Mouse (Mus musculus): ENCODE results near the gene Foxp1. TPM values are rescaled to one million over a fixed set of nuclear protein-coding genes. Genes with fewer than 3 reads are reported as not detected.

Foxp1 gene
- polyA plus RNA-seq, 1 experiment from 2014 or later, result 91.9 TPM

DNA sequence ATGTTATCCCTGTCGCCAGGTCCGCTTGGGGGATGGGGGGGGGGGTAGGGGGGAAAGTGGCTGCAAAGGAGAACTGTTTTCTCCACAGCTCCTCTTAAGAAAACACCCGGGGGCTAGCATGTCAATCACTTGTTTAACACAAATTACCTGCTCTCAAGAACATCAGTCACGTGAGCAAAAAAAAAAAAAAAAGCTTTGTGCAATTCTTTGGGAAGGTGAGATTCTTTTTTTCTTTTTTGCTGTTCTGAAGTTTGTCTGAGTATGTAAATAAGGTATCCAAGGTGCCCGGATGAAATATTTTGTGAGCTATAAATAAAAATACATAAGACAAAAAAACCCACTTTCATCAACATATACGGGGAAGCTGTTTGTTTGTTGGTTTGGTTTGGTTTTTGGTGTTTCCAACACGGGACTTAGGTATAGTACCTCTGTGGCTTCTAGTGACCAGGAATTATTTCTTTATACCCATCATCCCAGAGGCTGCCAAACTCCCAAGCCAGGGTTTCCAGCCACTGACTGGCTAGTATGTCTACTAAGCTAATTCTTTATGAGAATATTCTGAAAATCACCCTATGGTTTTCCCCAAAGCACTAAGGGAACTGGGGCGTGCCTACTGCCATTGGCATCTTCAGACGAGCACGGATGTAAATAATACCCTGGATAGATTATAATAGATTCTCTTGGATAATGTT is 1.3 kb upstream of the Foxp1 start:
- Histone ChIP-seq H3K27ac (ENCODE audit: low read depth, low read length) (peak overlapping the region; percentile 96), H3K4me2 (replicated peaks; ENCODE audit: low read depth, low read length) (peak overlapping the region; percentile 97), H3K27me3 (ENCODE audit: control insufficient read depth, insufficient read depth, low read length) (no peaks in the 10 kb centered on the region), H3K4me1 (replicated peaks; ENCODE audit: control insufficient read depth, insufficient read depth, low read length) (0 out of 2 replicates have a peak, but pooled peaks cover 3% of the 10 kb centered on the region), H3K36me3 (ENCODE audit: control insufficient read depth, insufficient read depth, low read length) (no peaks in the 10 kb centered on the region), H3K9ac (ENCODE audit: low read depth, low read length) (peak overlapping the region; percentile 93), H3K4me3 (ENCODE audit: low read depth, low read length) (peak overlapping the region; percentile 82), H3K9me3 (ENCODE audit: control insufficient read depth, low read length) (no peaks in the 10 kb centered on the region)
- WGBS, result 30% methylated on average over 9 of the region's 10 CpGs
- DNase-seq (ENCODE audit: low spot score) (no peak), ATAC-seq (ENCODE audit: low FRiP score) (no peak)

DNA sequence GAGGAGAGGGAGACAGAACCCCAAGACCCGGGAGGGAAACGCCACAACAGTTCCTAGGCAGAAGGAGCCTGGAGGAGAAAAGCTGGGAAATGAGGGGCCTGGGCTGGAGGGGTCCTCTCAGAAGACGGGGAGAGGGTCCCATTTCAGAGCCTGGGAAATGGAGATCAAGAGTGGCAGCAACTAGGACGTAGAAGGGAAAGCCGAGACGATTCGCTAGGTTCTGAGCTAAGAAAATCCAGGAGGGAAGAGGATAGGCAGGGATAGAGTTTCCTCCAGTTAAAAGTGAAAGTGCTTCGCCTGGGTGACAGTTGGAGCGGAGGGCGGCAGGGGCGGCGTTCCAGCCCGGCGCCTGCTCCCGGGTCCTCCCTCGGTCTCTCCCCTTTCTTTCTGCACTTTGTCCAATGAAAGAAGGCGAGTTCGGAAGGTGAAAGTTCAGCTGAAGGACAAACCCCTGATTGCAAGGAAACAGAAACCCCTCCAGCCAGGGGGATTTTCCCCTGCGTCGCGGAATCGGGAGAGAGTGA is 650 bp upstream of the Foxp1 start:
- 0% methylated on average over 22 of the region's 22 CpGs for WGBS
- Histone ChIP-seq H3K9me3 (ENCODE audit: control insufficient read depth, low read length) (no peaks in the 10 kb centered on the region), H3K4me2 (replicated peaks; ENCODE audit: low read depth, low read length) (peak overlapping the region; percentile 97), H3K36me3 (ENCODE audit: control insufficient read depth, insufficient read depth, low read length) (no peaks in the 10 kb centered on the region), H3K4me3 (ENCODE audit: low read depth, low read length) (peak overlapping the region; percentile 82), H3K27ac (ENCODE audit: low read depth, low read length) (peak overlapping the region; percentile 96), H3K4me1 (replicated peaks; ENCODE audit: control insufficient read depth, insufficient read depth, low read length) (0 out of 2 replicates have a peak, but pooled peaks cover 3% of the 10 kb centered on the region), H3K27me3 (ENCODE audit: control insufficient read depth, insufficient read depth, low read length) (no peaks in the 10 kb centered on the region), H3K9ac (ENCODE audit: low read depth, low read length) (peak overlapping the region; percentile 93)
- ATAC-seq (ENCODE audit: low FRiP score) (peak; percentile 46), DNase-seq (ENCODE audit: low spot score) (peak; percentile 78)

DNA sequence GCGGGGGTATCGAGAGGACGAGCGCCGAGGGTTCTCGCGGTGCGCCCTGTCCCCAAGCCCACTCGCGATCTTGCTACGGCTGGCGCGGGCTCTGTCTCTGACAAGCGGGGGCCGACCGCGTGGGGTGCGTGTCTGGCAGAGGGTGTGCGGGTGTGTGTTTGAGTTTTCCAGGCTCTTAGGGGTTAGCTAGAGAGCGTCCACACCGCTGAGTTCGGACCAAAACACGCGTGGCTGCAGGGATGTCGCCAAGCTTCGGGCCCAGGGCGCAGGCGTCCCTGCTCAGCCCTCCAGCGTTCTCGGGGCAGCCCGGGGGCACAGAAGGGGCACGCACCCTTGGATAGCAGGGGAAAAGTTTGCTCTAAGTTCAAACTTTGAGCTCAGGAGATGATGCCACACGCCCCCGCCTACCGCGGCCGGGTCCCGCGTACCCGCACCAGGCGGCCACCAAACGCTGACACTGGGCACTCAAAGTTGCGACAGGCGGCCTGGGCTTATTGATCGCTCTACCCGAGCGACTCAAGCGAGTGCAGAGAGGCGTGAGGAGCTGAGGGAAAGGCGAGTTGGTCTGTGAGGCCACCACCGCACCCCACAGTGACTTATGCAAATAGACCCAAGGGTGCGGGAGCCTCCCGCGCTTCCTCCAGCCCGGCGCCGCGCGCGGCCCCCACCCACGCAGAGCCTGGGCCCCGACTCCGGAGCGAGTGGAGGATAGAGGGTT is 721 bp downstream of the Foxp1 start:
- ATAC-seq (ENCODE audit: low FRiP score) (peak; percentile 43), DNase-seq (ENCODE audit: low spot score) (peak; percentile 71)
- WGBS, result 0% methylated on average over 63 of the region's 64 CpGs
- H3K4me1 ChIP-seq (replicated peaks; ENCODE audit: control insufficient read depth, insufficient read depth, low read length), result 0 out of 2 replicates have a peak, but pooled peaks cover 3% of the 10 kb centered on the region
- no peaks in the 10 kb centered on the region for H3K27me3 ChIP-seq (ENCODE audit: control insufficient read depth, insufficient read depth, low read length)
- peak overlapping the region; percentile 93 for H3K9ac ChIP-seq (ENCODE audit: low read depth, low read length)
- peak overlapping the region; percentile 97 for H3K4me2 ChIP-seq (replicated peaks; ENCODE audit: low read depth, low read length)
- no peaks in the 10 kb centered on the region for H3K36me3 ChIP-seq (ENCODE audit: control insufficient read depth, insufficient read depth, low read length)
- no peaks in the 10 kb centered on the region for H3K9me3 ChIP-seq (ENCODE audit: control insufficient read depth, low read length)
- H3K27ac ChIP-seq (ENCODE audit: low read depth, low read length), result peak overlapping the region; percentile 96
- peak overlapping the region; percentile 82 for H3K4me3 ChIP-seq (ENCODE audit: low read depth, low read length)

DNA sequence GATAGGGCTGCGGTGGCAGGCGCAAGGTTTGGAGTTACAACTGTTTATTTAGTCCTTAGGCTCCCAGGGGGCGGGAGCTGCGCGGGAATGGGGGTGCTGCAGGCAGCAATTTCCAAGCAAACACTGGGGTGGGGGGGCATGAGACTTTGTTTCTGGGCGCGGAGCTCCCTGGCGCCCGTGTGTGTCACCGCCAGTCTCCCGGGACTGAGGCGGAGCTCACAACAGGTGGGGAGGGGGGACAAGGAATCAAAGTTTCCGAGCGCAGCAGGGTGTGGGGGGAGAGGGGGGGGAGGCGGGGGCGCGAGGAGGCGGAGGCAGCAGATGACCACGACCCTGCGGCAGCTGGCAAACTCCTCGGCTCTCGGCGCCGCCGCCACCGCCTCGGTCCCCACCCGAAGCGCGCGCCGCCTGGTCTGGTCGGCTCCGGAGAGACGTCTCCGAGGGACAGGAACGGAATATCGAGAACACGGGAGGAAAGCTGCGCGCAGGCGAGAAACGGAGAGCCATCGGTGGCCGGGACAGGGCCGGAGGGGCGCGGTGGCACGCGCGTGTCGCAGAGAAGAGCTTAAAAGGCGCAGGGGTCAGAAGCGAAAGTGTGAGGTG is 1.4 kb downstream of the Foxp1 start:
- peak; percentile 72 for DNase-seq (ENCODE audit: low spot score)
- no peaks in the 10 kb centered on the region for H3K36me3 ChIP-seq (ENCODE audit: control insufficient read depth, insufficient read depth, low read length)
- peak overlapping the region; percentile 96 for H3K27ac ChIP-seq (ENCODE audit: low read depth, low read length)
- peak overlapping the region; percentile 93 for H3K9ac ChIP-seq (ENCODE audit: low read depth, low read length)
- H3K27me3 ChIP-seq (ENCODE audit: control insufficient read depth, insufficient read depth, low read length), result no peaks in the 10 kb centered on the region
- peak overlapping the region; percentile 97 for H3K4me2 ChIP-seq (replicated peaks; ENCODE audit: low read depth, low read length)
- H3K4me3 ChIP-seq (ENCODE audit: low read depth, low read length), result peak overlapping the region; percentile 82
- H3K4me1 ChIP-seq (replicated peaks; ENCODE audit: control insufficient read depth, insufficient read depth, low read length), result 0 out of 2 replicates have a peak, but pooled peaks cover 3% of the 10 kb centered on the region
- H3K9me3 ChIP-seq (ENCODE audit: control insufficient read depth, low read length), result no peaks in the 10 kb centered on the region
- 0% methylated on average over 45 of the region's 54 CpGs for WGBS
- peak; percentile 55 for ATAC-seq (ENCODE audit: low FRiP score)

DNA sequence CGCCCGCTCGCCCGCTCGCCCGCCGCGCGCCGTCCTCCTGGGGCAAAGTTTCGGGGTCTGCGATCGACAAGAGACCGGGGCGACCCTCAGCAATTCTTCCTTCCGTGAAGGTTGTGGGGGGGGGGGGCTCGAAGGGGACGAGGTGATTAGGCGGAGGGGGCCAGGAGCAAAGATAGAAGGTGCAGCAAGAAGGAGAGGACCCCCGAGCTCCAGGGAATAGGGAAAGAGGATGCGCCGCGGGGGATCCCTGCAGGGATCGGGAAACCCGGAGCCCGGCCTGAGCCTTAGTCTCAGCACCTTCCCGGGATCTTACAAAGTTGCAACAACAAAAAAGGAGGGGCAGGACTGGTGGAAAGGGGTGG is 1.9 kb downstream of the Foxp1 start:
- Histone ChIP-seq H3K36me3 (ENCODE audit: control insufficient read depth, insufficient read depth, low read length) (no peaks in the 10 kb centered on the region), H3K27ac (ENCODE audit: low read depth, low read length) (peak overlapping the region; percentile 96; the same call in 1 of the 2 replicates), H3K9me3 (ENCODE audit: control insufficient read depth, low read length) (no peaks in the 10 kb centered on the region), H3K9ac (ENCODE audit: low read depth, low read length) (peak overlapping the region; percentile 93), H3K27me3 (ENCODE audit: control insufficient read depth, insufficient read depth, low read length) (no peaks in the 10 kb centered on the region), H3K4me1 (replicated peaks; ENCODE audit: control insufficient read depth, insufficient read depth, low read length) (0 out of 2 replicates have a peak, but pooled peaks cover 3% of the 10 kb centered on the region), H3K4me2 (replicated peaks; ENCODE audit: low read depth, low read length) (peak overlapping the region; percentile 97), H3K4me3 (ENCODE audit: low read depth, low read length) (peak overlapping the region; percentile 82)
- ATAC-seq (ENCODE audit: low FRiP score), result peak; percentile 64
- no peak for DNase-seq (ENCODE audit: low spot score)
- 0% methylated on average over 25 of the region's 27 CpGs for WGBS

DNA sequence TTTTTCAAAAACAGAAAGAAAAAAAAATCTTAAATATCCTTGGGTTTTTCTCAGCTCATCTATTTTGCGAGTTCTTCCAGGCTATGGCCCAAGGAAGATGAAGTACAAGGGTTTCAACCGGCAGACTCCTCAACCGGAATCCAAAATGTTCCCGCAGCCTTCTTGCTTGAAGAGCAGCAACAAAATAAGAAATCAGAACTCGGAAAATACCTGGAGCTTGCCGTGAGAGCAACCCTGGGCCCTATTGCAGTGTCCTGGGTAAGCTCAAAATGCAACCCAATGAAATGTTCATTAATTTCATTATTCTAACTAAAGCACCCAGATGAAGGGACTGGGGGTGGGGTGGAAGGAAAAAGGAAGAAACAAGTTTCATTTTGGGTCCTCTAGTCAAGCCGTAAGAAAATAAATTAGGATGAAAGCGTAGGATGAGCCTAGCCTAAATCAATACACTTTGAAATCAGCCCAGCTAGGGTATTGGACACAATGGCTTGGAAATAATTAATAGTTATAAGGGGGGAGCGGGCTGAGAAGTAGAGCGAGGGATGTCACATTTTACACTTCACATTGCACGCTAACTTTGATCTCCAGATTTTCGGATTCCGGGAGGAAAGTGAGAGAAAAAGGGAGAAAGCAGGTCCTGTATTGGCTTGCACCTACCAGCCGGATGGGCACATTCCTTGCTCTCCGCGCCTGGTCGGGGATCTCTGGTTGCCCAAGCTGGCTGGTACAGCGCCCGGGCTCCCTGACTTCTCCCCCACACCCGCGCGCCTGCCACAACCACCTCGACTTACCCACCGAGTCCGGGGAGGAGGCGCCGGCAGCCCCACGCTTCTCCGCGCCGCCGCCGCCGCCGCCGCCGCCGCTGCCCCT is 2.5 kb downstream of the Foxp1 start:
- 1% methylated on average over 38 of the region's 38 CpGs for WGBS
- Histone ChIP-seq H3K4me1 (replicated peaks; ENCODE audit: control insufficient read depth, insufficient read depth, low read length) (0 out of 2 replicates have a peak, but pooled peaks cover 3% of the 10 kb centered on the region), H3K4me2 (replicated peaks; ENCODE audit: low read depth, low read length) (peak overlapping the region; percentile 97), H3K9ac (ENCODE audit: low read depth, low read length) (peak overlapping the region; percentile 93), H3K27me3 (ENCODE audit: control insufficient read depth, insufficient read depth, low read length) (no peaks in the 10 kb centered on the region), H3K27ac (ENCODE audit: low read depth, low read length) (peak overlapping the region; percentile 96; the same call in 1 of the 2 replicates), H3K9me3 (ENCODE audit: control insufficient read depth, low read length) (no peaks in the 10 kb centered on the region), H3K4me3 (ENCODE audit: low read depth, low read length) (peak overlapping the region; percentile 82), H3K36me3 (ENCODE audit: control insufficient read depth, insufficient read depth, low read length) (no peaks in the 10 kb centered on the region)
- ATAC-seq (ENCODE audit: low FRiP score), result no peak
- peak; percentile 65 for DNase-seq (ENCODE audit: low spot score)

DNA sequence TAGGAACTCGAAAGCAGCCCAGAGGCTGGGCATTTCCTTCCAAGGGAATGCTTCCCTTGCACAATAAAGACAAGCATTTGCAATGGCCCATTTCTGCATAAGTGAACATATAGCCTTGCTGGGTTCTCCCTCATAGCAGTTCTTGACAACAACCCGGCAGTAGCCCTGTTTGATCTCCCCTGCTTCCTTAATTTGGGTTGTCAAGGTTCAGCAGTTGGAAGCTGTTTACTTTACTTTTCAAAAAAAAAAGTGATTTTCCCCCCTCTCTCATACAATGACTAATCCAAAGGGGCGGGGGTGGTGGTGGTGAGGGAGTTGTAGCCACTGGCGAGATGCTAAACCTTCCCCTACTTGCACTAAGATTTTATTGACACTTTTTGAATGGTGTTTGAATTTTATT is 3.5 kb downstream of the Foxp1 start:
- Histone ChIP-seq H3K4me1 (replicated peaks; ENCODE audit: control insufficient read depth, insufficient read depth, low read length) (0 out of 2 replicates have a peak, but pooled peaks cover 3% of the 10 kb centered on the region), H3K9me3 (ENCODE audit: control insufficient read depth, low read length) (no peaks in the 10 kb centered on the region), H3K36me3 (ENCODE audit: control insufficient read depth, insufficient read depth, low read length) (no peaks in the 10 kb centered on the region), H3K4me2 (replicated peaks; ENCODE audit: low read depth, low read length) (no peak overlapping the region), H3K4me3 (ENCODE audit: low read depth, low read length) (no peak overlapping the region), H3K9ac (ENCODE audit: low read depth, low read length) (no peak overlapping the region), H3K27ac (ENCODE audit: low read depth, low read length) (no peak overlapping the region), H3K27me3 (ENCODE audit: control insufficient read depth, insufficient read depth, low read length) (no peaks in the 10 kb centered on the region)
- 13% methylated on average over 4 of the region's 4 CpGs for WGBS
- DNase-seq (ENCODE audit: low spot score) (peak; percentile 27), ATAC-seq (ENCODE audit: low FRiP score) (no peak)

DNA sequence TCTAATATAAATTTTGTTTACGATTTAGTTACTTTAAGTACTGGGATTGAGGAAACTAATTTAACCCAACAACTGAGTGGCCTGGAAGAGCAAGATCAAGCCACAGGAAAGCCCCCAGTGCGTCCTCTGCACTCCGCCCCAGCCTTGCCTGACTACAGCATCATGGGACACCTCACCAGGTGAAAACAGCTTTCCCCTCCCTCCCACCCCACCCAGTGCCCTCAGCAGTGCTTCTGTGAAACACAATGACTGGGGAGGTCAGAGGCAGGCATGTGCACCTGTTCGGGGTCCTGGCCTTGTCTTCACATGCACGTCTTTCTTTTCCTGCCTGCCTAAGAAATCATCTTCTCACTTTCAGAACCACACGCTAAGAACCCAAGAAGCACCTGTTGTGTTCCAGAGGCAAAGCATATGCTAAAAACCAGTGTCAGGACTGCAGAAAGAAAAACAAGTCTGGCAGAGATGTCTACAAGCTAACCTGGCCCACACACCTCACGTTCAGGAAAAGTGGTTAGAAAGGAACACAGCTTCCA is 6.8 kb downstream of the Foxp1 start:
- Histone ChIP-seq H3K27me3 (ENCODE audit: control insufficient read depth, insufficient read depth, low read length) (no peaks in the 10 kb centered on the region), H3K9ac (ENCODE audit: low read depth, low read length) (no peak overlapping the region), H3K4me3 (ENCODE audit: low read depth, low read length) (no peak overlapping the region), H3K4me2 (replicated peaks; ENCODE audit: low read depth, low read length) (no peak overlapping the region), H3K27ac (ENCODE audit: low read depth, low read length) (no peak overlapping the region), H3K4me1 (replicated peaks; ENCODE audit: control insufficient read depth, insufficient read depth, low read length) (0 out of 2 replicates have a peak, but pooled peaks cover 4% of the 10 kb centered on the region), H3K9me3 (ENCODE audit: control insufficient read depth, low read length) (no peaks in the 10 kb centered on the region), H3K36me3 (ENCODE audit: control insufficient read depth, insufficient read depth, low read length) (no peaks in the 10 kb centered on the region)
- ATAC-seq (ENCODE audit: low FRiP score), result no peak
- 75% methylated on average over 7 of the region's 7 CpGs for WGBS
- DNase-seq (ENCODE audit: low spot score), result no peak

All from hindbrain, embryonic 11.5 days (tissue).